Mouse (Mus musculus) intestine, postnatal 0 days (tissue): ENCODE results near the gene Spred3. TPM values are rescaled to one million over a fixed set of nuclear protein-coding genes. Genes with fewer than 3 reads are reported as not detected.

ENCODE experiments used
- ATAC-seq: fragments of 200-750 bp; cut with Nextera tagmentation; 2 replicates; pipeline ENCODE4 v1.8.0; 2017; ENCODE audit warnings: mild to moderate bottlenecking, moderate TSS enrichment, moderate library complexity
- H3K27ac ChIP-seq: fragments of 300-500 bp; sonication (generic); 2 replicates; pipeline ENCODE4 v1.5.1; 2014; ENCODE audit warnings: mild to moderate bottlenecking, low read depth, low read length, moderate library complexity
- H3K27me3 ChIP-seq: fragments of 300-500 bp; sonication (generic); replicated peaks from 2 replicates; pipeline ENCODE4 v1.6.1; 2014; ENCODE audit warnings: low read length, mixed read lengths; ENCODE audit not compliant: control insufficient read depth, insufficient read depth
- H3K36me3 ChIP-seq: fragments of 300-500 bp; sonication (generic); 2 replicates; pipeline ENCODE4 v1.6.1; 2014; ENCODE audit warnings: mild to moderate bottlenecking, moderate library complexity; ENCODE audit not compliant: control insufficient read depth, insufficient read depth
- H3K4me1 ChIP-seq: fragments of 300-500 bp; sonication (generic); replicated peaks from 2 replicates; pipeline ENCODE4 v1.6.1; 2014; ENCODE audit warnings: antibody characterized with exemption, low read length, mixed read lengths; ENCODE audit not compliant: control insufficient read depth, insufficient read depth
- H3K4me2 ChIP-seq: fragments of 300-500 bp; sonication (generic); replicated peaks from 2 replicates; pipeline ENCODE4 v1.6.1; 2014; ENCODE audit warnings: low read depth, mild to moderate bottlenecking, moderate library complexity
- H3K4me3 ChIP-seq: fragments of 300-500 bp; sonication (generic); 2 replicates; pipeline ENCODE4 v1.5.1; 2014; ENCODE audit warnings: low read depth, low read length
- H3K9ac ChIP-seq: fragments of 300-500 bp; sonication (generic); 2 replicates; pipeline ENCODE4 v1.6.1; 2014; ENCODE audit warnings: mild to moderate bottlenecking, low read depth, low read length
- H3K9me3 ChIP-seq: fragments of 300-500 bp; sonication (generic); 2 replicates; pipeline ENCODE4 v1.6.1; 2016; ENCODE audit warnings: mixed run types; ENCODE audit not compliant: control insufficient read depth
- CTCF ChIP-seq: sonication (generic); IDR thresholded peaks from 2 replicates; pipeline ENCODE4 v1.5.1; 2016; ENCODE audit warnings: low read depth, mild to moderate bottlenecking, control low read depth, antibody characterized with exemption, moderate library complexity
- WGBS: fragments of 180-500 bp; shearing (Covaris S2); extraction: QIAGEN DNeasy Blood & Tissue Kit; methylation state at CpG from one replicate; pipeline ENCODE4 v1.1.7; 2014; 5-methylcytosine and 5-hydroxymethylcytosine counted together
- polyA plus RNA-seq: library from polyadenylated mRNA; unstranded; fragments of >200 nt; fragmentation: Nextera tagmentation; extraction: Ambion mirVana; gene quantifications from 2 replicates; pipeline ENCODE4 v1.2.1, GENCODE M21; 2015

Gene Spred3
- polyA plus RNA-seq, 1 experiment from 2014 or later, result 0.52 TPM

GRCm38 (mm10) chr7:29137429-29137828 is 32.8 kb downstream of the Spred3 start:
- Histone ChIP-seq H3K36me3 (no peaks in the 10 kb centered on the region), H3K27ac (no peak overlapping the region), H3K9ac (no peak overlapping the region), H3K4me1 (no peaks in the 10 kb centered on the region), H3K27me3 (no peaks in the 10 kb centered on the region; the same call in 1 of the 2 replicates), H3K9me3 (no peaks in the 10 kb centered on the region), H3K4me3 (no peak overlapping the region), H3K4me2 (no peak overlapping the region)
- no peak for TF ChIP-seq CTCF
- ATAC-seq, result no peak
- 32% methylated on average over 16 of the region's 16 CpGs for WGBS

GRCm38 (mm10) chr7:29134693-29135386 is 35.4 kb downstream of the Spred3 start, which contains the start of gene Rasgrp4:
Rasgrp4 (plus strand) TSS chr7:29134851.
- peak within 1 kb of the TSS; percentile 44 for H3K4me2 ChIP-seq
- no peak for TF ChIP-seq CTCF
- no peaks in the 10 kb centered on the region for H3K4me1 ChIP-seq
- peak within 1 kb of the TSS; percentile 11 for H3K4me3 ChIP-seq
- H3K27ac ChIP-seq, result no peak within 1 kb of the TSS
- no peaks in the 10 kb centered on the region; the same call in 1 of the 2 replicates for H3K27me3 ChIP-seq
- H3K9me3 ChIP-seq, result no peaks in the 10 kb centered on the region
- 2% methylated on average over 15 of the region's 20 CpGs for WGBS
- no peak within 1 kb of the TSS for H3K9ac ChIP-seq
- ATAC-seq, result no peak
- H3K36me3 ChIP-seq, result no peaks in the 10 kb centered on the region

GRCm38 (mm10) chr7:29134230-29134629 is 36.0 kb downstream of the Spred3 start:
- Histone ChIP-seq H3K4me1 (no peaks in the 10 kb centered on the region), H3K27ac (no peak overlapping the region), H3K4me3 (no peak overlapping the region), H3K9ac (no peak overlapping the region), H3K9me3 (no peaks in the 10 kb centered on the region), H3K36me3 (no peaks in the 10 kb centered on the region), H3K4me2 (peak overlapping the region; percentile 44), H3K27me3 (no peaks in the 10 kb centered on the region; the same call in 1 of the 2 replicates)
- no peak for ATAC-seq
- 5% methylated on average over 4 of the region's 4 CpGs for WGBS
- no peak for TF ChIP-seq CTCF

- no peak for ATAC-seq
- peak; percentile 84 for TF ChIP-seq CTCF
- Histone ChIP-seq H3K4me1 (0 out of 2 replicates have a peak, but pooled peaks cover 3% of the 10 kb centered on the region), H3K4me2 (no peak overlapping the region), H3K27ac (no peak overlapping the region), H3K4me3 (no peak overlapping the region), H3K27me3 (no peaks in the 10 kb centered on the region), H3K9ac (no peak overlapping the region), H3K9me3 (no peaks in the 10 kb centered on the region), H3K36me3 (no peaks in the 10 kb centered on the region)
- 88% methylated on average over 2 of the region's 2 CpGs for WGBS
Observed at GRCm38 (mm10) chr7:29128725-29129124, 41.5 kb downstream of the Spred3 start.

GRCm38 (mm10) chr7:29126173-29126915 is 43.9 kb downstream of the Spred3 start:
- Histone ChIP-seq H3K9me3 (no peaks in the 10 kb centered on the region), H3K27ac (no peak overlapping the region), H3K4me3 (no peak overlapping the region), H3K4me2 (no peak overlapping the region), H3K9ac (no peak overlapping the region), H3K27me3 (no peaks in the 10 kb centered on the region), H3K36me3 (no peaks in the 10 kb centered on the region), H3K4me1 (0 out of 2 replicates have a peak, but pooled peaks cover 3% of the 10 kb centered on the region)
- WGBS, result 10% methylated on average over 7 of the region's 7 CpGs
- peak; percentile 50 for ATAC-seq
- peak; percentile 81 for TF ChIP-seq CTCF

GRCm38 (mm10) chr7:29124970-29125369 is 45.2 kb downstream of the Spred3 start, which contains the start of gene Ryr1:
Ryr1 (minus strand) TSS chr7:29125179.
- Histone ChIP-seq H3K9me3 (no peaks in the 10 kb centered on the region), H3K27me3 (no peaks in the 10 kb centered on the region), H3K36me3 (no peaks in the 10 kb centered on the region), H3K4me2 (peak within 1 kb of the TSS; percentile 61), H3K4me3 (peak within 1 kb of the TSS; percentile 31), H3K4me1 (0 out of 2 replicates have a peak, but pooled peaks cover 3% of the 10 kb centered on the region), H3K27ac (no peak within 1 kb of the TSS), H3K9ac (no peak within 1 kb of the TSS)
- 2% methylated on average over 16 of the region's 16 CpGs for WGBS
- no peak for TF ChIP-seq CTCF
- peak; percentile 75 for ATAC-seq
